Mouse (Mus musculus) splenic B cell, adult 2 months (primary cell): ENCODE measurements around the gene Abca3.
A peak's percentile ranks its signal among the peaks of the same experiment; 100 is the strongest.
"Not testable (repeated sequence)": the region's sequence is repeated elsewhere in the genome, so short reads cannot be mapped to it uniquely, and the experiment has no call there.

Experiments
- DNase-seq: peaks from one replicate; pipeline ENCODE4 v3.0.0-alpha.2; 2011; ENCODE audit warnings: low read depth, low spot score
- H3K27me3 ChIP-seq: 2 replicates; pipeline ENCODE4 v1.6.1; 2012; ENCODE audit warnings: mild to moderate bottlenecking, low read length, moderate library complexity, mixed read lengths; ENCODE audit not compliant: control insufficient read depth, poor library complexity, insufficient read depth, severe bottlenecking
- H3K36me3 ChIP-seq: 2 replicates; pipeline ENCODE4 v1.6.1; 2012; ENCODE audit warnings: mild to moderate bottlenecking, low read length, moderate library complexity, mixed read lengths; ENCODE audit not compliant: control insufficient read depth, poor library complexity, insufficient read depth, severe bottlenecking

The Abca3 gene

DNA sequence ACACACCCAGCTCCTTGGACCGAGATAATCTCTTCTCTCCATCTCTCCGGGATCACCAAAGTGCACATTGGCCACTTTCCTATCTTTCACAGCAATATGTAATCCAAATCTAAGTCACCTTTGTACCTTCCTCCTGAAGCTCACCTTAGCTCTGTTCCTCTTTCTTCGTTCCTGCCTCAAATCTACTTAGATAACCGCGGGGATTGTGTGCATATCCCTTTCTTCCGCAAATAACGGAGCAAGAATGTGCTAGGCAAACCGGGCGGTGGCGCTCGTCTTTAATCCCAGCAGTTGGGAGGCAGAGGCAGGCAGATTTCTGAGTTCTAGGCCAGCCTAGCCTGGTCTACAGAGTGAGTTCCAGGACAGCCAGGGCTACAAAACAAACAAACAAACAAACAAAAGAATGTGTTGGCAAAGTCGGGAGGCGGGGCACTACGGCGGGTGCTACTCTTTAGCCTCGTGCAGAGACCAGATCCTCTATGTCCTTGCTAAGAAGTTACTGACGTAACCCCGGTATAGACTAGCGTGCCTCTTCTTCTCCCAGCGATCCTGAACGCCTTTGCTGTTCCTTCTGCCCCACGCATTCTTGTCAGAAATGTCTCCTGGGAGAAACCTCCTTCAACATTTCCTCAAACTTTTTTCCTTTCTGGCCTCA lies 61.9 kb downstream of the Abca3 start:
- H3K27me3 ChIP-seq: no peaks in the 10 kb centered on the region
- DNase-seq: peak; percentile 59
- peaks cover 5% of the 10 kb centered on the region for H3K36me3 ChIP-seq

DNA sequence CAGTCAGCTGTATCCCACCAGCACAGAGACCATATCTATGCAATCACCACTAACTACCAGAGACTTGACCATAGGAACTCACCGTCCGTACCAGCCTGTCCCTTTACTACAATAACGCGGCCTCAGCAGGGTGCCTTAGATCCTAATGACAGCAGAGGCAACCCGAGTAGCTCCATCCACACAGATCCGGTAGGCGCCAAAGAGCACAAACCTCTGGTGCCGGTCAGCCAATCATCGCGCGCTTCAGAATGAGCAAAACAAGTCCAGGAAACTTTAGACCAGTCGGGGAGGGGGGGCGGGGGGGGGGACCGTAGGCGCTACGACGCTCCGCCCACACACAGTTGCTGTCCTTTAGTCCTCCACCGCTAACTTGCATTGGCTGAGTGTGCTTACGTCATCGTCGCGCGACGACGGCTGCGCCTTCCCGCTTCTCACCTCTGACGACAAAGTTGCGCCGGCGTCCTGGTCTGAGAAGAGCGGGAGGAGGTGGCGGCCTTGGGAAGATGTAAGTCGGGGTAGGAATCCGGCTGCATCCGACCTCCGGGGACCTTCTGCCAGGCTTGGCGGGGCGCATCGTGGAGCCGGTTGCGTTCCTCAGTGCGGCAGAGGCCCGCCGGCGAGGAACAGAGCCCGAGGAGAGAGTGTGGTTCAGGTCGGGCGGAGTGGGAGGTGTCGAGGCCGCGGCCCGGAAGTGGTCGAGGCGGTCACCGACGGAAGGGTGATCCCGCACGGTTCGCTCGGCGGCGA lies 62.7 kb downstream of the Abca3 start, which contains the start of gene Rnps1:
Rnps1 (plus strand) TSS at position 336 of the 747 bp plus-strand sequence.
- Histone ChIP-seq H3K36me3 (peaks cover 5% of the 10 kb centered on the region), H3K27me3 (no peaks in the 10 kb centered on the region)
- peak; percentile 99 for DNase-seq

DNA sequence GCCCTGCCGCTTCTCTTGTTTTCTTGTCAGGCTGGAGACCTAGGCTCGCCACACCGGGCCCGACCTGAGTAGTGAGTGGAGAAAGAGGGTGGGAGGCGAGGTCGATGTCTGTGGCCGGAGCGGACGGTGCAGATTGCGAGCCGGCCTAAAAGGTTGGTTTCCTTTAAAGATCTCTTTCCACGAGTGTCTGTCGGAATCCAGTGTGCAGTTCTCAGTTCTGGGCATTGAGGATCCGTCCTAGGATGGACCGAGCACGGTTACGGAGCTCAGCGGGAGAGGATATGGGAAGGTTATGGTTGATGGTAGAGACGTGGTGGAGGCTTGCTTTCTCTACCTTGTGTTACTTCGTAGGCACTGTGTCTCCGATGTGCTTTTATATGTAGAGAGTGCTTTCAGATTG lies 63.3 kb downstream of the Abca3 start:
- no peak for DNase-seq
- Histone ChIP-seq H3K36me3 (peaks cover 7% of the 10 kb centered on the region), H3K27me3 (no peaks in the 10 kb centered on the region)

DNA sequence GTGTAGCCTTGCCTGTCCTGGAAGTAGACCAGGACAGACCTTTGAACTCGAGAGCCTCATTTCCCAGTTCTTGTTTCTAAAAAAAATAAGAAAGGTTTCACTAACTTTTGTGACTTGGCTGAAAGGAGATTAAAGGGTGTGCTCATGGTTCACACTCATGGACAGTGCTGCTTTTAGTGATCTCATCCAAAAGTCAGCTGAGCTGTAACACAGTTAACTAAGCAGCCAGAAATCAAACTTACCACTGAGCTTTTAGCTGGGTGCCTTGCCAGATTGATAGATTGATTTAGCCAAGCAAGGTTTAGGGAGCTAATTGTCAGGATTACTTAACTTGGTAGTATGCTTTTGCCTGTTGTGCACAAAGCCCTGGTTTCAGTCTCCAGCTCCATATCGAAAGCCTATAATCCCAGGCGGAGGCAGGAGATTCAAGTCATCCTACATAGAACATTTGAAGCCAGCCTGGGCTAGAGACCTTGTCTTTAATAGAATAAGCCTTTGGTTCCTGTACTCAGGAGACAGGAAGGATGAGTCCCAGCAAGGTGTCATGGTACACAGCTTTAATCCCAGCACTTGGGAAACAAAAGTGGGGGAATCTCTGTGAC lies 64.4 kb downstream of the Abca3 start:
- Histone ChIP-seq H3K36me3 (peaks cover 13% of the 10 kb centered on the region), H3K27me3 (no peaks in the 10 kb centered on the region)
- DNase-seq: no peak

DNA sequence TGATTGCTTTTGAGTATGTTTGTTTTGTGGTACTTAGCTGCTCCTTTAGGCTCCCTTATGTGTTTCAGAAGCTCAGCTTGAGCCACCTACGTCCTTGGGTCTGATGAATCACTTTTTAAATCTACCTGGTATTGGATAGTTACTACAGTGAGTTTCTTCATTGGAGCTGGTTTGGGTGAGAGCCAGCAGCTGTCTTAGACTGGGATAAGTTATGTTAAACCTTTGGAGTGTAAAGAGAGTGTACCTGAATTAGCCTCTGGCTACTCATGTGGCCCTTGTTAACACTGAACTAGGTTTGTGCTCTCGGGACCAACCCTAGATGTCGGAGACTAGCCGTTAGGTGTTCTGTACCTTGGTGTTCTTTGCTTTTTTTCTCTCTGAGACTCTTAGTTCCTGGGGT lies 71.4 kb downstream of the Abca3 start:
- no peaks in the 10 kb centered on the region for H3K27me3 ChIP-seq
- H3K36me3 ChIP-seq: peaks cover 29% of the 10 kb centered on the region
- DNase-seq: no peak

DNA sequence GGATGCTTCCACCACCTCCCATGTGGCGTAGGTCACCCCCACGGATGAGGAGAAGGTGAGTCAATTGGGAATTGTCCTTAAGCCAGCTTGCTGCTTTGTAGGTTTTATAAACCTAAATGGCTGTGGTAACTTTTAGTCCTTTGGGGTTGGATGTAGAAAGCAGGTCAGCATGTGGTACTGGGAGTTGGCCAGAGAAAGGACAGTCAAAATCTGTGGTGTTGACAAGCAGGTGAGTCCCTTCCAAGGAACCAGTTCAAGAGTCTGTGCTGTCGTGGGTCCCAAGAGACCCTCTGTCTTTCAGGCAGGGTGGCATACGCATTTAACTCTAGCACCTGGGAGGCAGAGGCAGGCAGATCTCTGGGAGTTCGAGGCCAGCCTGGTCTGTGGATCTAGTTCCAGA lies 72.7 kb downstream of the Abca3 start:
- H3K36me3 ChIP-seq: peaks cover 26% of the 10 kb centered on the region; the same call in 1 of the 2 replicates
- no peak for DNase-seq
- no peaks in the 10 kb centered on the region for H3K27me3 ChIP-seq

DNA sequence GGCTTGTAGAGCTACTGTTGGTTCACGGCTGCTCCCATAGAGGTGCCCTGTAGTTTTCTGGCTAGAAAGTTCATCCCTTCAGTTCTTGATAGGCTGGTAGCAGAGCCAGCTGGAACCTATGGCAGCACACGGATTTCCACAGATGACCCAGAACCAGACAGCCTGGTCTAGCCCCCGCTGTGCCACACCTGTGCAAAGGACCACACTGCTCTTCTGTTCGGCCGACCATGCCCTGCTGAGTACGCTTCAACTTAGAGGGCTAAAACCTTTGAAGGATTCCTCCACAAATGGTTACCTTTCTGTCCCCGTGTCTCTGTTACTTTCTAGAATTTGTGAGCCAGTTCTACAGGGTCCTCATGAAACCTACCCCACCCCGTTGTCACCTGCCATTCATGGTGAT lies 73.6 kb downstream of the Abca3 start:
- DNase-seq, H3K27me3 ChIP-seq: not testable (repeated sequence)
- H3K36me3 ChIP-seq: peaks cover 20% of the 10 kb centered on the region; the same call in 1 of the 2 replicates

DNA sequence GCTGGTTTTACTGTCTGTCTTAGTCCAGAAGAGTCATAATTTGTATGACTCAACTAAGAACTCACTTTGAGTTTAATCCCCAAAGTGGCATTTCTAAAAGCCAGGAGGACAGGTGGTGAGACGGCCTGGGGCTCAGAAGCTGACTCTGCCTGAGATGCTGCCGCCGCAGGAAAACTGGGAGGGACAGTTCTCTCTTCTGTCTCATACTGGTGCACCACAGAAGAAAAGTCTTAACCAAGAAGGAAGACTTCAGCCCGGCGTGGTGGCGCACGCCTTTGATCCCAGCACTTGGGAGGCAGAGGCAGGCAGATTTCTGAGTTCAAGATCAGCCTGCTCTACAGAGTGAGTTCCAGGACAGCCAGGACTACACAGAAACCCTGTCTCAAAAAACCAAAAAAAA lies 74.2 kb downstream of the Abca3 start:
- no peak for DNase-seq

DNA sequence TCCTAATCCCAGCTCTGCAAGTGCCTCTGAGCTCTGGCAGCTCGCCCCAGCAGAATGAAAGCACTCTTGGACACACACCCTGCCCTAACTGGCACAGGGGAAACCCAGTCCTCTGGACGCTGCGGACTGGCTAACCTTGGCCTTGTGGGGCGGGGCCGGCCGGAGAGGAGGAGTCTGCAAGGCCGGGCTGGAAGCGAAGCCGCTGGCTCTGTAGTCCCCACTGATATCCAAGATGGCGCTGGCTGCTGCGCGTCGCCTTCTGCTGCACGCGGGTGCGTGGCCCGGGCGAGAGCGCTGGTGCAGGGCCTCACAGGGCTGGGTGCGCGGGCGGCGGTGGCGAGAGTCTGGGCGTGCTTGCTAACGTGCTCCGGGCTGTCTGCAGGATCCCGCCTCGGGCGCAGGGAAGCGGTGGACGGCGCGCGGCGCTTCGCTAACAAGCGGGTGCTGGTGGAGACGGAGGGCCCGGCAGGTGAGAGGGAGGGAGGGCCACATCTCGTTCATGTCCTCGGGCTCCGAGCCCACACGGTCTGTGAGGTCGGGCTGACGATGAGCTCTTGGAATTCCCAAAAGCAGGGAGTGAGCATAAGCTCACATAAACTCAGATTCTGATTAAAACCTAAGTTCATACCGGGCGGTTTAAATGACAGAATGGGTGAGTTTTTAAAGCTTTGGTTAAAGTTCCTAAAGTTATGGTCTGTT lies 74.9 kb downstream of the Abca3 start, which contains the start of gene Eci1:
Eci1 (plus strand) TSS at position 171 of the 699 bp plus-strand sequence.
- peak; percentile 88 for DNase-seq
- Histone ChIP-seq H3K27me3 (no peaks in the 10 kb centered on the region), H3K36me3 (peaks cover 15% of the 10 kb centered on the region; the same call in 1 of the 2 replicates)

More for the DNA sequence above, 74.2 kb downstream of the Abca3 start:
- H3K27me3 ChIP-seq: no peaks in the 10 kb centered on the region
- peaks cover 19% of the 10 kb centered on the region; the same call in 1 of the 2 replicates for H3K36me3 ChIP-seq

DNA sequence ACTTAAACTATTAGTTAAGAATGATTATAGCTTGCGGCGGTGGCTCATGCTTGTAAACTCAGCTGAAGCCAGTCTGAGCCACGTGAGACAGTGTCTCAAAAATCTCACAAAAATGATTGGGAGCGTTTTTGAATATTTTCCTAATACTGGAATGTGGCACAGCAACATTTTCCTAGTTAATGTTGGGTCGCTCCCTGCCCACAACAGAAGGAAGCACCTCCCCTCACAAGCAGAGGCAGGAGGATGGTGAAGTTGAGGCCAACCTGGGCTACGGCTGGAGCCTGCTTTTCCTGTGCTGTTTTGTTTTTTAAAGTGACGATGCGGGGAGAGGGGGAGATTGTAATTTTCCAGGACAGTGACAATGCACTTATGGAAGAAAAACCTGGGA lies 75.4 kb downstream of the Abca3 start:
- no peak for DNase-seq
- H3K27me3 ChIP-seq: no peaks in the 10 kb centered on the region
- H3K36me3 ChIP-seq: peaks cover 14% of the 10 kb centered on the region; the same call in 1 of the 2 replicates

DNA sequence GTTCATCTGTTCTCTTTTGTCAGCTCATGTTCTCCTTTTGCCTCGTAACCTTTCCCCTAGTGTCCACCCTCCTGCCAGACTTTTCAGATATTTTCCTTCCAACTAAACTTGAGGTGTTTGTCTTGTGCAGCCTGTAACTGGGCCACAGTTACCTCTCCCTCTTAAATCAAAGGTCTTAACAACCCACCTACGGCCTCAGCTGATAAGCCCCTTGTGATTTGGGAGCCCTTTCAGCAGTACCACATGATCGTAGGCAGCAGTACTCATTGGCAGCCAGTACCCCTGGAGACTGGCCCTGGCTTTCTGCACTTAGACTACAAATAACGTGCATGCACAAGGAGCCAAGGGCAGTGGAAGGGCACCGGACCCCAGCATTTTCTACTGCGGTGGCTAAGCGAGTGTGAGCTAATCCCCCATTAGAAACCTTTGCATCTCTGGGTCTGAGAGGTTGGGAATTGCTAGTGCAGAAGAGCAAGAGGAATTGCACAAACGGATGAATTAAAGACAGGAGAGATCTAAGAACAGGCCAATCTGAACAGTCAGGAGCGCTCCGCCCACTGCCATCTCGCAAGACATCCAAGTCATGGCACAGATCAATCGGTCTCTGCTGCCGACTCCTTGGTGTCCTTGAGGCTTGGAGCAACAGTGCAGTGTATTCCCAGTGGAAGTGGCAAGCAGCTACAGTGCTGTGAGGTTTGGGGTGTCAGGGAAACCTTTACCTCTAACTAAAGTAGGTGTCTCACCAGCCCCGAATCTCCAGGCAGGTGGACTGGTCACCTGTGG lies 77.6 kb downstream of the Abca3 start:
- DNase-seq: no peak
- Histone ChIP-seq H3K27me3 (no peaks in the 10 kb centered on the region), H3K36me3 (peaks cover 4% of the 10 kb centered on the region; the same call in 1 of the 2 replicates)

DNA sequence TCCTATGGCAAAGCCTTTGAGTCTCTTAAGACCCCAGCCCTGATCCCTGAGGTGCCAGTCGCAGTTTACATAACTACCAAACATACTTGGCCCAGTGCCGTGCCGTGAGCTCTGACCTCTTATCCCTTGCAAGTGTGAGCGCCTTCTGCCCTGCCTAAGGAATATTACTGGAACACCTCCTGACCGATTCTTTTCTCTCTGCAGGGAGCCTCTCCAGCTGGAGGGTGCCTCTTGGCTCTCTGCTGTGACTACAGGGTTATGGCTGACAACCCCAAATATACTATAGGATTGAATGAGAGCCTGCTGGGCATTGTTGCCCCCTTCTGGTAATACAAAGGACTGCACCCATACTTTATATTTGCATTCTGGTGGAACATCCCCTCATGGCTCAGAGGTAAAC lies 85.3 kb downstream of the Abca3 start:
- peak; percentile 79 for DNase-seq
- Histone ChIP-seq H3K36me3 (peaks cover 5% of the 10 kb centered on the region), H3K27me3 (no peaks in the 10 kb centered on the region)

DNA sequence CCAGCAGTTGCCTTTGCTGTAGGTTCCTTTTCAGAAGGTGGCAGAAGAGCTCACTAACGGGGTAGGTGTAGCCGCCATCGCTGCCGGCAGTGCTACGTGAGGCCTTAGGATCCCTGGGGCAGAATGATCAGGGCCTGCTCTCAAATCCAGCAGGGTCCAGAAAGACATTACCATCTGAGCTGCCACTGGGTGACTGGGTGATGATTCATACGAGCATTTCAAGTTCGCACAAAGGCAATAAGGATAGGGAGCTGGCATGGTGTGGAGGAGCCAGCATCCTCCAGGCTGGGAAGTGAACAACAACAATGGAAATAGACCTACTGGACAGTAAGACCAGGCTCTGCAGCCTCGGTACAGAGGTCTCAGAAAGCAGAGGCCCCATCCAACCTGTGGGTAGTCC lies 88.6 kb downstream of the Abca3 start:
- no peak for DNase-seq
- Histone ChIP-seq H3K27me3 (no peaks in the 10 kb centered on the region), H3K36me3 (peaks cover 4% of the 10 kb centered on the region)

DNA sequence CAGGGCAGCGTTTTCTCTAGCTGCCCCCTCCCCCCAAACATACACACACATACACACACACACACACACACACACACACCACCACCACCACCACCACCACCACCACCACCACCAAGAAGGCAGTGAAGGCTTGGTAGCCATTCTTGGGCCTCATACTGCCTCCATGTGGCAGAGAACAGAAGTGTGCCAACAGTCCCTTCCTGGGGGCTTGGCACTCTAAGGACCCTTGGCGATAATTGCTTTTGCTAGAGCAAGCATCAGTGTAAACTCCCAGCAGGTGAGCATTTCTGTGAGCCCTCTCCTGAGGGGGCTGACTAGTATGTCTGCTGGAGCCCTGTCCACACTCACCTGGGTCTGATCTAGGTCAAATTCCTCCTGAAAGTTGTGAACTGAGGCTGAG lies 89.4 kb downstream of the Abca3 start:
- H3K27me3 ChIP-seq: no peaks in the 10 kb centered on the region
- DNase-seq: peak; percentile 19
- H3K36me3 ChIP-seq: peaks cover 8% of the 10 kb centered on the region
